Mouse (Mus musculus) ES-Bruce4 (cell line): ENCODE measurements around the gene Foxc2.

ENCODE experiments used
- CTCF ChIP-seq: IDR thresholded peaks from one replicate; pipeline ENCODE4 v1.8.1; 2011; ENCODE audit warnings: low read depth, low read length
- EP300 ChIP-seq: IDR thresholded peaks from 2 replicates; pipeline ENCODE4 v1.6.1; 2011; ENCODE audit warnings: low read depth, low read length; ENCODE audit not compliant: insufficient read depth
- POLR2A ChIP-seq: IDR thresholded peaks from one replicate; pipeline ENCODE4 v1.8.1; 2011; ENCODE audit warnings: low read length; ENCODE audit not compliant: insufficient read depth

DNA sequence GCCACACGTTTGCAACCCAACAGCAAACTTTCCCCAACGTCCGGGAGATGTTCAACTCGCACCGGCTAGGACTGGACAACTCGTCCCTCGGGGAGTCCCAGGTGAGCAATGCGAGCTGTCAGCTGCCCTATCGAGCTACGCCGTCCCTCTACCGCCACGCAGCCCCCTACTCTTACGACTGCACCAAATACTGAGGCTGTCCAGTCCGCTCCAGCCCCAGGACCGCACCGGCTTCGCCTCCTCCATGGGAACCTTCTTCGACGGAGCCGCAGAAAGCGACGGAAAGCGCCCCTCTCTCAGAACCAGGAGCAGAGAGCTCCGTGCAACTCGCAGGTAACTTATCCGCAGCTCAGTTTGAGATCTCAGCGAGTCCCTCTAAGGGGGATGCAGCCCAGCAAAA, 1.9 kb downstream of the Foxc2 start:
- TF ChIP-seq CTCF (no peak), POLR2A (no peak), EP300 (no peak)
